Mouse (Mus musculus): ENCODE results near the gene Pon1.

DNA sequence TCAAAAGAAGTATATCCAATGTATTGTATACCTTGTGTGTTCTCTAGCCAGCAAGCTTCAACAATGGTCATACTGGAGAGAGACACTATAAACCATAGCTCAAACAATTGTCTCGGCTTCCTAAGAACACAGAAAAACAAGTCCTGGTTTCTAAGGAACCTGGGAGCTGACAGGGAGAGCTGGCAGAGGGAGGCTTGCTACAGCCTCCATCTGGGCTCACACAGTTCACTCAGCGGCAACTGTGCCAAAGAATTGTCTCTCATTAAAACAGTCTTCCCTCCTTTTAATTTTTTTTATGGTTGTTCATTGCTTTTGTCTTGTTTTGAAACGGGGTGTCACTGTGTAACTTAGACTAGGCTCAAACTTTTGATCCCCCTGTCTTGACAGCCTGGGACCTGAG, 73.5 kb downstream of the Pon1 start:
- TF ChIP-seq POLR2A (IDR thresholded peaks at IDR 0.05; ENCODE audit: borderline replicate concordance, extremely low read depth, low read depth, low read length) (no peak), CTCF (IDR thresholded peaks at IDR 0.05; ENCODE audit: insufficient read depth, low read length) (no peak)

Measured in lung, adult 2 months (tissue).